Mouse (Mus musculus) intestine, embryonic 16.5 days (tissue): Measurements from ENCODE around the gene Ubr7. TPM values are rescaled to one million over a fixed set of nuclear protein-coding genes. Genes with fewer than 3 reads are reported as not detected.

Experiments
- ATAC-seq: fragments of 200-750 bp; cut with Nextera tagmentation; 2 replicates; pipeline ENCODE4 v1.8.0; 2017; ENCODE audit warnings: moderate TSS enrichment, moderate library complexity
- H3K27ac ChIP-seq: fragments of 300-500 bp; sonication (generic); 2 replicates; pipeline ENCODE4 v1.5.1; 2014; ENCODE audit warnings: mild to moderate bottlenecking, low read length
- H3K27me3 ChIP-seq: fragments of 300-500 bp; sonication (generic); replicated peaks from 2 replicates; pipeline ENCODE4 v1.6.1; 2014; ENCODE audit warnings: low read length, control low read depth, mixed read lengths; ENCODE audit not compliant: control insufficient read depth, insufficient read depth
- H3K36me3 ChIP-seq: fragments of 300-500 bp; sonication (generic); 2 replicates; pipeline ENCODE4 v1.6.1; 2014; ENCODE audit warnings: low read length, control low read depth; ENCODE audit not compliant: control insufficient read depth, insufficient read depth
- H3K4me1 ChIP-seq: fragments of 300-500 bp; sonication (generic); 2 replicates; pipeline ENCODE4 v1.6.1; 2014; ENCODE audit warnings: low read length, control low read depth, mixed read lengths; ENCODE audit not compliant: control insufficient read depth, insufficient read depth
- H3K4me2 ChIP-seq: fragments of 300-500 bp; sonication (generic); 2 replicates; pipeline ENCODE4 v1.6.1; 2014; ENCODE audit warnings: low read depth, low read length, control low read depth
- H3K4me3 ChIP-seq: fragments of 300-500 bp; sonication (generic); 2 replicates; pipeline ENCODE4 v1.5.1; 2014; ENCODE audit warnings: mild to moderate bottlenecking, low read length
- H3K9ac ChIP-seq: fragments of 300-500 bp; sonication (generic); 2 replicates; pipeline ENCODE4 v1.6.1; 2014; ENCODE audit warnings: low read depth, low read length
- H3K9me3 ChIP-seq: fragments of 300-500 bp; sonication (generic); 2 replicates; pipeline ENCODE4 v1.6.1; 2016; ENCODE audit warnings: low read length, control low read depth; ENCODE audit not compliant: control insufficient read depth
- WGBS: fragments of 180-500 bp; shearing (Covaris S2); extraction: QIAGEN DNeasy Blood & Tissue Kit; methylation state at CpG from one replicate; pipeline ENCODE4 v1.1.7; 2014; 5-methylcytosine and 5-hydroxymethylcytosine counted together
- polyA plus RNA-seq: library from polyadenylated mRNA; unstranded; fragments of >200 nt; fragmentation: Nextera tagmentation; extraction: Ambion mirVana; gene quantifications from 2 replicates; pipeline ENCODE4 v1.2.1, GENCODE M21; 2015

Gene Ubr7
- polyA plus RNA-seq, 1 experiment from 2014 or later = 33.6 TPM

DNA sequence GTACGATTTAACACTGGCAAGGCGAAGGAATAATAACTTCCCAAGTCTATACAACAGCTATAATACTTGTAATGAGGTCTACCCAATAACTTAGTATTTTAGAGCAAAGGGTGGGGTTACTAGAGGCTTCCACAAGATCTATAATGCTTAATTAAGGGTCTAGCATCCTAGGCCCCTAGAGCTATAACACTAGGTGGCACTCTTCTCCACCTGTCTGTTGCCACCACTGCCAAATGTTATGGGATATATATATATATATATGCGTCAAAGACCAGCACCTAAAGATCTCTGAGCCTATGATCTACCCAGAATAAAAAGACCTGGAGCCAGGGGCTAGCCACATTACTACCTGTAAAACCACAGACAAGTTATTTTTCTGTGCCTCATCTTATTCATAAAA, 17.5 kb upstream of the Ubr7 start:
- no peak for ATAC-seq
- Histone ChIP-seq H3K4me1 (peaks cover 13% of the 10 kb centered on the region), H3K9ac (no peak overlapping the region), H3K9me3 (no peaks in the 10 kb centered on the region), H3K27ac (no peak overlapping the region), H3K4me2 (no peak overlapping the region), H3K36me3 (no peaks in the 10 kb centered on the region), H3K27me3 (no peaks in the 10 kb centered on the region), H3K4me3 (no peak overlapping the region)
- 75% methylated on average over 3 of the region's 3 CpGs for WGBS

DNA sequence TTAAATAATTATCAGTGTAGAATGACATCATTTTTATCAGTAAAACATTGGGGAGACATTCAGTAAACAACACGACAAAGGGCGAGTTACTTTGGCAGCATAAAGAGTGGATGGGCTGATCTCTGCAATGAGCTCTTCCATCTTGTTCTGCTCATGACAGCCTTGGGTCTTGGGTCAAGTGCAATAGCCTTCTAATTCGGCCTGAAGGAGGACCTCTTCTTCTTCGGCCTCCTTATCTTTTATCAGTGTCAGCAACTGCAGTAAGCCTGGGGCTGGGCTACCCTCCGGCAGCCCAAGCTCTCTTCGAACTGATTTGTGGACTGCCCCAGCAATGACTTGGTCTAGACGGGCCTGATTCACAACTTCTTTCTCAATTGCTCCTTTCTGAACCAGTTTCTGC, 15.7 kb upstream of the Ubr7 start:
- H3K4me1 ChIP-seq = peaks cover 13% of the 10 kb centered on the region
- WGBS = 79% methylated on average over 7 of the region's 7 CpGs
- H3K9me3 ChIP-seq = no peaks in the 10 kb centered on the region
- no peak overlapping the region for H3K4me3 ChIP-seq
- H3K9ac ChIP-seq = no peak overlapping the region
- H3K27ac ChIP-seq = no peak overlapping the region
- ATAC-seq = no peak
- peaks cover 3% of the 10 kb centered on the region; the same call in 1 of the 2 replicates for H3K36me3 ChIP-seq
- no peak overlapping the region for H3K4me2 ChIP-seq
- no peaks in the 10 kb centered on the region for H3K27me3 ChIP-seq

DNA sequence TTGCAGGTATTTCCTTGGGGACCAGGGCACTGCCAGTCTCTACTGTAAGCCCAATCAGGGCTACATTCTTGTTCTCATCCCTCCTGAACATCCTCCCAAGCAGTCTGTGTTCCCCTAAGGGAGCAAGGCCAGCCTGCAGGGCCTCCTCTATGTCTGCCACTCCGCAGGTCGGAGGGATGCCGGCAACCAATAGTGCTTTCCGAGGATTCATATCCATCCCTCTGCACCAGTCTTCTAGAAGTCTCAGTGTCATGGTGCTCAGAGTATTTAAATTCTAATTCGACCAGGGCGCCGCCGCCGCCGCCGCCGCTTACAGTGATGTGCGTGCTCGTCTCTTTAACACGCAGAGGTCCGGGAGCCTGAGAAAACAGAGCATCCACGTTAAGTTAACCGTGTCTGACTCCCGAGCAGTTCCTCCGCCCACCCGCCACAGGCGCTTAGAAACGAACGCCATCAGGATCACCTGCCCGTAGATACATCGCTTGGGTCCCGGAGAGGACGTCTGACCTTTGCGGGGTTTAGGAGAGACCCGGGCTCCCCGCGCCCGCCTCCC, 14.7 kb upstream of the Ubr7 start:
- Histone ChIP-seq H3K4me1 (peaks cover 13% of the 10 kb centered on the region), H3K4me2 (peak overlapping the region; percentile 78), H3K27ac (peak overlapping the region; percentile 94), H3K36me3 (peaks cover 3% of the 10 kb centered on the region; the same call in 1 of the 2 replicates), H3K9me3 (no peaks in the 10 kb centered on the region), H3K9ac (peak overlapping the region; percentile 86), H3K27me3 (no peaks in the 10 kb centered on the region), H3K4me3 (peak overlapping the region; percentile 71)
- peak; percentile 61 for ATAC-seq
- WGBS = under 1% methylated on average over 33 of the region's 33 CpGs

DNA sequence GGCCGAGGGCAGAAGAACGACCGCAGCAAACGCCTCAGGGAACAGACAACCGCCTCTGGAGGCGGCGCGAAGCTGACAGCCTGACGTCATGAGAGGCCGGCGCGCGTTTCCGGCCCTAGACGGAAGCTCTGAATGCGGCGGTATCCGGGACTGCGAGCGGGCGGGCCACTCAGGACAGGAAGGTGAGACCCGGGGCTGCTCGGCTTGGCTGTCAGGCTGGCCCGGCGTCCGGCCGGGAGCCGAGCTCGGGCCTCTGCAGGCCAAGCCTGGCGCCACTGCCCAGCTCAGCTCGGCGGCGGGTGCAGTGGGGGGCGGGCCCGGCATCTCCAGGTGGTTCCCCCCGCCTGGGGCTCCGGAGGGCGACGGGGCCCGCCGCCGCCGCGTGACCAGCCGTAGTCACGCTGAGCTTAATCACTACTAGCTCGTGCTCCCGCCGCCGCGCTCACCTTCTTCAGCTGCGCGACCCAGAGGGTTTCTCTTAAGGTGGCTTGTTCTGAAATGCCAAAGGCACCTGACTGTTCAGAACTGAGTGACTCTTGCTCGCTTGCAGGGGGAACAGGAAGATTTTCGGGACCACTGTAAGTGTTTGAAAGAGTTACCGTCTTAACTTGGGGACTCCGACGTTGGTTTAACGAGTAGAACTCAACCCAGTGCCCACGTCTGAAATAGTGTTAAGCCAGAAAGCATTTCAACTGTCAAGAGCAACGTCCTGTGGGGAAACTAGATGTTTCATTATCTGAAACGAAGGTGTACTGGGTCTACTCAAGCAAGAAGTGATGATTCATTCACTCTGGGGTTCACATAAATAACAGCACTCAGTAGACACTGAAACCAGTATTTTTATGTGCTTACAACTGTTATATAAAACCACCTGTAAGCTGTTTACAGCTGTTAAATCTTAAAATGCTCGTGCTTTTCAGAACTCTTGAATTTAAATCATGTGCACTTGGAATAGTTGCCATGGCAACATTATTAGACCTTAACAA, 13.9 kb upstream of the Ubr7 start, which contains the start of the genes Moap1 and Tmem251:
Gene Moap1, minus strand, starts transcription at position 73 of the 986 bp plus-strand sequence.
Gene Tmem251, plus strand, starts transcription at position 174 of the 986 bp plus-strand sequence.
- H3K27ac ChIP-seq = peak within 1 kb of the TSS; percentile 94
- no peaks in the 10 kb centered on the region for H3K27me3 ChIP-seq
- H3K9ac ChIP-seq = peak within 1 kb of the TSS; percentile 86
- peak within 1 kb of the TSS; percentile 78 for H3K4me2 ChIP-seq
- H3K9me3 ChIP-seq = no peaks in the 10 kb centered on the region
- peaks cover 13% of the 10 kb centered on the region for H3K4me1 ChIP-seq
- H3K4me3 ChIP-seq = peak within 1 kb of the TSS; percentile 71
- ATAC-seq = peak; percentile 99
- WGBS = under 1% methylated on average over 63 of the region's 63 CpGs
- H3K36me3 ChIP-seq = peaks cover 3% of the 10 kb centered on the region; the same call in 1 of the 2 replicates

- Histone ChIP-seq H3K9ac (peak overlapping the region; percentile 86; the same call in 1 of the 2 replicates), H3K27me3 (no peaks in the 10 kb centered on the region), H3K4me1 (peaks cover 13% of the 10 kb centered on the region), H3K9me3 (no peaks in the 10 kb centered on the region), H3K27ac (no peak overlapping the region), H3K4me3 (peak overlapping the region; percentile 71), H3K36me3 (peaks cover 3% of the 10 kb centered on the region; the same call in 1 of the 2 replicates), H3K4me2 (peak overlapping the region; percentile 52)
- ATAC-seq = no peak
- WGBS = 58% methylated on average over 6 of the region's 6 CpGs
Observed at GRCm38 (mm10) chr12:102744839-102745238, 12.9 kb upstream of the Ubr7 start.

DNA sequence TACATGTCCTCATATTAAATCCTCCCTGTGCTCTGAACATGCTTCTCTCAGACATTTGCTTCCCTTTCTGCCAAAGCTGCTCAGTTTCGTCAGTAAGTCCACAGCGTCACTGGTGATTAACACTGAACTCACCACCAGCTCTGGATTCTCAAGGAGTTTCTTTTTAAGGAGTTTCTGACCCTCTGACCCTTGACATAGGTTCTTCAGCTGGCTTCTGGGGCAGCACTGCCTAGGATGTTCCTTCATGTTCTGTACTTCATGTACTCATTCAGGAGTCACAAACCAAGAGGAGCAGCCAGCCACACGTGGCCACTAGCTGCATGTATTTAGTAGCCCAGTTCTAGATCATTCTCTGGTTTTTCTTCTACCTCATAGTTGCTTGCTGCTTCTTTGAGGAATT, 9.5 kb upstream of the Ubr7 start:
- H3K27ac ChIP-seq = no peak overlapping the region
- H3K4me1 ChIP-seq = peaks cover 7% of the 10 kb centered on the region
- no peak overlapping the region for H3K4me3 ChIP-seq
- H3K9me3 ChIP-seq = no peaks in the 10 kb centered on the region
- no peak for ATAC-seq
- H3K9ac ChIP-seq = no peak overlapping the region
- H3K36me3 ChIP-seq = peaks cover 3% of the 10 kb centered on the region; the same call in 1 of the 2 replicates
- H3K27me3 ChIP-seq = no peaks in the 10 kb centered on the region
- no peak overlapping the region for H3K4me2 ChIP-seq
- 82% methylated on average over 3 of the region's 3 CpGs for WGBS

GRCm38 (mm10) chr12:102756304-102756703, 1.5 kb upstream of the Ubr7 start:
- H3K27me3 ChIP-seq = no peaks in the 10 kb centered on the region
- no peak for ATAC-seq

GRCm38 (mm10) chr12:102757055-102757688, 595 bp upstream of the Ubr7 start:
- H3K4me2 ChIP-seq = peak overlapping the region; percentile 70
- WGBS = under 1% methylated on average over 46 of the region's 46 CpGs
- 0 out of 2 replicates have a peak, but pooled peaks cover 7% of the 10 kb centered on the region for H3K36me3 ChIP-seq
- no peaks in the 10 kb centered on the region for H3K27me3 ChIP-seq
- peak overlapping the region; percentile 79 for H3K9ac ChIP-seq
- peak overlapping the region; percentile 70 for H3K4me3 ChIP-seq
- H3K27ac ChIP-seq = peak overlapping the region; percentile 94
- no peaks in the 10 kb centered on the region for H3K9me3 ChIP-seq
- peaks cover 11% of the 10 kb centered on the region for H3K4me1 ChIP-seq
- peak; percentile 92 for ATAC-seq

More at GRCm38 (mm10) chr12:102756304-102756703, 1.5 kb upstream of the Ubr7 start:
- Histone ChIP-seq H3K9ac (peak overlapping the region; percentile 79; the same call in 1 of the 2 replicates), H3K4me3 (peak overlapping the region; percentile 70), H3K4me1 (peaks cover 11% of the 10 kb centered on the region), H3K4me2 (peak overlapping the region; percentile 70), H3K36me3 (0 out of 2 replicates have a peak, but pooled peaks cover 7% of the 10 kb centered on the region), H3K27ac (no peak overlapping the region), H3K9me3 (no peaks in the 10 kb centered on the region)
- WGBS = 72% methylated on average over 7 of the region's 7 CpGs

DNA sequence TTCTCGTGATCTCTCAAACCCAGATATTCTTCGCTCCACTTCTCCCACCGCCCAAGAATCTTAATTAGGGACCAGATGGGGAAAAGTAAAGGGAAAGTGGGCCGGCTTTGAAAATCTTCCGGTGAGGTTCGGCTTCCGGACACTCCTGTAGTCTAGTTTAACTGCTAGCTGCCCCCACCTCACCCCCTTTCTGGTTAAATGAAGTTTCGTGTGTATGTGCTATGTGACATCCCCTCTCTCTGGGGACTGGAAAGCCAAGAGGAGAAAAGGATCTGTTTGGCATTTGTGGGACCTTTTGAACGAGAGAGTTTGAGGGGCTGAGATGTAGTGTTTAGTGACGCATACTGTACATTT, 613 bp downstream of the Ubr7 start, which contains the start of gene Gm20604:
Gene Gm20604, minus strand, starts transcription at position 270 of the 354 bp plus-strand sequence.
- H3K36me3 ChIP-seq = 0 out of 2 replicates have a peak, but pooled peaks cover 7% of the 10 kb centered on the region
- no peaks in the 10 kb centered on the region for H3K27me3 ChIP-seq
- no peak for ATAC-seq
- H3K4me1 ChIP-seq = peaks cover 11% of the 10 kb centered on the region
- no peaks in the 10 kb centered on the region for H3K9me3 ChIP-seq
- H3K4me2 ChIP-seq = peak within 1 kb of the TSS; percentile 85
- H3K9ac ChIP-seq = peak within 1 kb of the TSS; percentile 80
- peak within 1 kb of the TSS; percentile 94 for H3K27ac ChIP-seq
- peak within 1 kb of the TSS; percentile 70 for H3K4me3 ChIP-seq
- under 1% methylated on average over 10 of the region's 10 CpGs for WGBS
